Mouse (Mus musculus) natural killer cell, adult 2 months (primary cell): Measurements from ENCODE around the gene Parp1.
A peak's percentile ranks its signal among the peaks of the same experiment; 100 is the strongest.
"Not testable (repeated sequence)": the region's sequence is repeated elsewhere in the genome, so short reads cannot be mapped to it uniquely, and the experiment has no call there.

Source experiments
- DNase-seq, 2 experiments: peaks; one replicate each; pipeline ENCODE4 v3.0.0; 2022; ENCODE audit warnings: low spot score in 2 of 2

Parp1 gene

DNA sequence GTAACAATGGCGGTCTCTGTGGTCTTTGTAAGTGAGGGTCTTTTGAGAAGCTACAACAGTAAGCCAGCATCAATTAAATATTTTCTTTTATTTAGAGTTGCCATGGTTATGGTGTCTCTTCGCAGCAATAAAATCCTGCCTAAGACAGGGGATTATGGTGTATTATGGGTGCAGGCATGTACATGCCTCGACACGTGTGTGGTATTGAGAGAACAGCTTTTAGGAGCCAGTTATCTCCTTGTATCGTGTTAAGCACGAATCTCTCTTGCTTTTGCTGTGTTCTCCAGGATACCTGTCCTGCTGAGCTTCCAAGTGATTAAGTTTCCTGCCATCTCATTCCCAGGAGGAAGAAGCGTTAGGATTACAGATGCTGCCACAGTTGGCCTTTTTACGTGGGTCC is 9.3 kb upstream of the Parp1 start:
- no peak for DNase-seq

DNA sequence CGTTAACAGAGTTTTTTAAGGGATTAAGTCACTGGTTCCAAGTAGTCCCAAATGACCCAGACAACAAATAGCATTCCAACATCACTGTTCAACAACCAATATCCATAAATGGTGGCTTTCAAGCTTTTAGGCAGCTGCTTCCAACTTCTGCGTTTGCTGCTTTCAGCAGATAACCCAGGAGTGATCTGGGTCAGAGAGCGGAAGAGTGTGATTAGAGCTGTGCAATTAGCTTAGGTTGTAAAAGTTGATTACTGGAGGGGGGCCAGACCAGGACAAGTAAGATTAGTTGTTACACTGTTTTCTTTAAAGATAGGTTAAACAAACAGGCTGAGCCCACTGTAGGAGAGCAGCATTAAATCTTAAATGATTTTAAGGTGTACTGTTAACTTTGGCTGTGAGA is 7.5 kb upstream of the Parp1 start:
- no peak for DNase-seq

- no peak for DNase-seq
Measured at GRCm38 (mm10) chr1:180564885-180565284, 3.8 kb upstream of the Parp1 start.

DNA sequence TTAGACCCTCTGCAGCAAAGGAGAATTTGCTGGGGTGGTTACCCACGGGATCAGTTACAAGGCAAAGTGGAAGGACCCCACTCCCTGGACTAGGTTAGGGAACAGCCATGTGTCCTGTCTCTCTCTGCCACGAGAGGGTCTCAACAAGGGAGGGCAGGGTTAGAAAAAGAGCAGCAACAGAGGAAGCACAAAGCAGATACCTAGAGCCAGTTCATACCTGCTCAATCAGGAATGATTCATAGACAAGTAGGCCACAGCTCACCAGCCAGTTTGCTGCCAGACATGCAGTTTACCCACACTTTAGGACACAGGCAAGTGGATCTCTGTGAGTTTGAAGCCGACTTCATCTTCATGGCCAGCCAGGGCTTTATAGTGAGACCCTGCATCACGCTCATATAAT is 963 bp upstream of the Parp1 start:
- no peak for DNase-seq

- DNase-seq = no peak
Measured at GRCm38 (mm10) chr1:180568248-180568647, 476 bp upstream of the Parp1 start.

DNA sequence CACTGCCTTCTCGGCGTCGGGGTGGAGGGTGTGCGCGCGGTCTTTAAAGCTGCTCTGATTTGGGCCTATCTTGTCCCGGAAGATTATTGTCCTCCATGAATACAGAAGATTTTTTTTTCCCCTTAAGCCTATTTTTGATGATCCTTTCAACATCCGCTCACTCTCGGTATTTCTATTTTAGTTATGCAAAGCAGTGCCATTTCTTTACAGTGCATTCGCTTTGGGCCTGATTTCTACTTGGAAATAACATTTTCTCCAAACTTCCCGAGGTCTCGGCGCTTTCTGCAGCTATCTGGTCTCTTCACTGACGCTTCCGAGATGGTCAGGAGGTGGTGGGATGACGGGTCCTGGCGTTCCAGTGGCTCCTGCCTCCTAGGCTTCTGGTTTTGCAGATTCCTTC is 729 bp downstream of the Parp1 start:
- DNase-seq = no peak

- no peak for DNase-seq
Measured at GRCm38 (mm10) chr1:180570181-180570580, 1.5 kb downstream of the Parp1 start.

DNA sequence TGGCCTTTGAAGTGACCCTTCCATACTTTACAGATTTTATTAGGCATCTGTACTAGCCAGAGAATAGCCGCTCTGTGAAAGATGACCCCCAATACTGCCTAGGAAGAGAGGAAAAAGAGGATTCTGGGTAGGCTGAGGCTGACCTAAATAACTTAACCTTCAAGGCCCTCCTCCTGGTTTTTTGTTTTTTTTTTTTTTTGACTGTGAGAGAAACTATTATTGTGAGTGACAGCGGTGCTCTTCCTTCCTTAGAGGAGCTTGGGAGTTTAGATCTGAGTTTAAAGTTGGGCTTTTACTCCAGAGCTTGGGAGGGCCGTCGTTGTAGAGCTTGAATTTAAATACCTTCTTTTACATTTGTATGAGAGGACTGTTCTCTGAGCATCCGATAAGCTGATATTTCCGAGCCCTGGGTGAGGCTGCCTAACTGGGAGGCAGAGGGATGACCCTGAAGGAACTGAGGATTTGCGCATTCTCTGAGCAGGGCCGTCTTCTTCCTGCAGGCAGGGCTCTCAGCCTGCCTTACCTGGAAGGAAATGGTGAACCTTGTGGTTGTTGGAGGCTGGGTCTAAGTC is 2.4 kb downstream of the Parp1 start:
- DNase-seq = no peak

- not testable (repeated sequence) for DNase-seq
Measured at GRCm38 (mm10) chr1:180571721-180572120, 3.0 kb downstream of the Parp1 start.

DNA sequence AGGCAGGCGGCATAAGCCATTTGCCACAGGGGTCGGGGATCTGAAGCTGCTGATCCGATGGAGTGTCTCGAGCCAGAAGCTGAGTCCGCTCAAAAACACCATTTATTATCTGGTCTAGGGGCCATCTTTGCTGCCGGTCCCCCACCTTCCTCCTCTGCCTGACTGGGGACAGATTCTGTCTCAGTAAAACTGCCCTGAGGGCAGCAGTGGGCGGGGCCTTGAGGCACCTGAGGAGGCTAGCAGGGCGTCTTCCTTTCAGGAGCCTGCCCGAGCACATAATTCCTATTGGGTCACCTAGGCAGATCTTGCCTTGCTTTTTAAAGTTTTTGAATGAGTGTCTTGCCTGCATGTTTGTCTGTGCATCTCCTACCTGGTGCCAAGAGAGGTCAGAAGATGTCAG is 3.4 kb downstream of the Parp1 start:
- no peak for DNase-seq

- DNase-seq = no peak
Measured at GRCm38 (mm10) chr1:180576524-180576923, 7.8 kb downstream of the Parp1 start.

DNA sequence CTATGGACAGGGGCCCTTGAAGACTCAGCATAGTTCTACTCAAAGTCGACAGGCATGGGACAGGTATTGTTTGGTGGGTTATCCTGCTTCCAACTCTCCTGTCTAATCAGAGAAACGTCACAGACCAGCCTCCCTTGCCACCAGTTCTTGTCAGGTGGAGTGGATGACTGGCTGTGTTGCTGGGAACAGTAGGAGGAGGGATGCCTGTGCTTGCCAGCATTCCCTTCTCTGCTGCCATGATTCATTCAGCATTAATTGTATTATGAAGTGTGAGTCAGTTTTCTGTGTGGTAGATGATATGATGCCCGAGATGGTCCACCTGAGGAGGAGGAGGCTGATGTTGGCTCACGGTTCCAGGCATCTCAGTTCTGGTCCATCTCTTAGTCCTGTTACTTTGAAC is 9.1 kb downstream of the Parp1 start:
- no peak for DNase-seq

DNA sequence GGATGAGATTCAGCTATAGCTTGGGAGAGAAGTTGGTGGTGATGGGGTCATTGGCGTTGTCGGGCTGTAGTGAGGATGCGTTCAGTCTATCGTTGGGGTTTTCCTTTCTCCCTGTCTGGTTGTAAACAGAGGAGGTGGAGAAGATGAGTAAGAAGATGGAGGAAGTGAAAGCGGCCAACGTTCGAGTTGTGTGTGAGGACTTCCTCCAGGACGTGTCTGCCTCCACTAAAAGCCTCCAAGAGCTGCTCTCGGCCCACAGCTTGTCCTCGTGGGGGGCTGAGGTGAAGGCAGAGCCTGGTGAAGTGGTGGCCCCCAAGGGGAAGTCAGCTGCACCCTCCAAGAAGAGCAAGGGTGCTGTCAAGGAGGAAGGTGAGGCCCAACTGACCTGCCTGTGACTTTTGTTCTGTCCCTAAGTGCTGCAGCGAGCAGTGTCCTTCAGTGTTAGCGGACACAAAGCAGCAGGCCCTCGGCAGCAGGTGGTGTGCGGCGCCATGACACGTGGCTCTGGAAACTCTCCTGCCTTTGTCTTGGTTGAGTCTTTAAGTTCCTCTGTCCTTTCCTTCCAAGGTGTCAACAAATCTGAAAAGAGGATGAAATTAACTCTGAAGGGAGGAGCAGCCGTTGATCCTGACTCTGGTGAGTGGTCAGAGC is 19.2 kb downstream of the Parp1 start:
- peak in 1 of 2 experiments; percentile 74 for DNase-seq

DNA sequence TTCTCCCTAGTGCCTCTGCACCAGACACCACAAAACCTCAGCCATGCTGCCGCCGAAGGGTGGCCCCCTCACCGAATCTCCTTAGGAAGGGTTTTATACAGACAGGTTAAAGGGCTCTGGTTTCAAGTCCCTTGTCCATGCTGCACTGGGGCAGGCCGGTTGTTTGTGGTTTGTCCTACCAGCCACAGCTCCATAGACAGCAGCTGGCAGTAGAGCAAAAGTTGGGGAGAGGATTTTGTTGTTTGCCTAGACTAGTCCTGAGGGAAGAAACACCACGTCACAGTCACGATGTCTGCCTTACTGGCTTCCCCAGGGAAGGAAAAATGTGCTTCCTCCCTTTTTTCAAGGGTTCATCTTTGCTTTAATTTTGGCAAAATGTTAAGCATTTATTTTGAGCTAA is 31.9 kb downstream of the Parp1 start:
- no peak for DNase-seq

DNA sequence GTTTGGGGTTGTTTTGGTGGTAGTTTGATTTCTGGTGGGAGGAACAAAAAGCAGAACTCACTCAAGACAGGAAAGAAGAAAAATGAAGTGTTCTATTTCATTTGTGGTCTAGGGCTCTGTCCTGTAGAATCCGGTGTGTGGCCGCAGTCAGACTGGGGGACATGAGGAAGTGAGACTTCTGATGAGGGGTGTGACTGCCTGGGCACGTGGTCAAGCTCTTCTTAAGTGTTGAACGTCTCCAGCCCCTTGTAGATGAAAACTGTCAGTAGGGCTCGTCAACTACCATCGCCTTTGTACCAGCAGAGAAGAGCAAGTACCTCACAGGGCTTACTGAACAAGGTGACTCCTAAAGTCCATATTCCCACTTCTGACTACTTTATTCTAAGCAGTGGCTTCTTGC is 33.1 kb downstream of the Parp1 start:
- DNase-seq = peak; percentile 30 to 63

DNA sequence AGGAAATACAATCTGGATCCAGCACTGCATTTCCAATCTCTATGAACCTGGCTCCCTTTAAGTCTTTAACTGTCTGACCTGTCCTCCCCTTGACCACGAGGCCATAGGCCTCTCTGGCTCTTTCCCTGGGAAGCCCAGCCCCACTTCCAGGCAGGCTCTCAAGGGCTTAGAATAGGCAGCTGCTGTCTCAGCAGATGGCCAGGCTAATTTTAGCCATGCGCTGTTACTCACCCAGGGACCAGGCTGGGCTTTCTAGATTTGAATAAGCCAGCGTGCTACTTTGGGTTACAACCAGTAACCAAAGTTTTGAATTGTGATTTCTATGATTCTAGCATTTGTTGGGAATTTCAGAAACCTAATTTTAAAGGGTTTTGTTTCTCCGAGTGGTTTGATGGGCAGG is 35.9 kb downstream of the Parp1 start:
- no peak for DNase-seq

GRCm38 (mm10) chr1:180606106-180606505 is 37.4 kb downstream of the Parp1 start:
- no peak for DNase-seq

GRCm38 (mm10) chr1:180606796-180607577 is 38.3 kb downstream of the Parp1 start:
- no peak for DNase-seq

DNA sequence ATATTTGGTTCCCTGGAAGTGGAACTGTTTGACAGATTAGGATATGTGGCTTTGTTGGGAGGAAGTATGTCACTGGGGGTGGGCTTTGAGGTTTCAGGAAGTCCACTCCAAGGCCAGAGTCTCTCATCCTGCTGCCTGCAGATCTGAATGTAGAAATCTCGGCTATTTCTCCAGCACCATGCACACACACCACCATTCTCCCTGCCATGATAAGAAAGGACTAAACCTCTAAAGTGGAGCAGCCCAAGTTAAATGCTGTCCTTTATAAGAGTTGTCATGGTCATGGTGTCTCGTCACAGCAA is 38.8 kb downstream of the Parp1 start:
- DNase-seq = no peak

DNA sequence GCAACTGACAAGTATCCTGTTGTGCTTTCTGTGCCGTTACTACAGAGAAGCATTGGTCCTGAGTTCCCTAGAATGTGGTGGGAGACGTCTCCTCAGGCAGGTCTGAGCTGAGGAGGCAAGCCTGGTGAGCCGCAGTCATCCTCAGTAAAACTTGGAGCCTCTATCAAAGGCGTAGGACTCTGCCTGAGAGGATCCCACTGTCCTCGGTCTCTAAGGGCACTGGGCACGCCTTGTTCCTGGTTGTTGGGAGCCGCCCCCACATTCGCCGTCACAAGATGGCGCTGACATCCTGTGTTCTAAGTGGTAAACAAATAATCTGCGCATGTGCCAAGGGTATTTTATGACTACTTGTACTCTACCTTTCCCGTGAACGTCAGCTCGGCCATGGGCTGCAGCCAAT is 43.1 kb downstream of the Parp1 start:
- DNase-seq = not testable (repeated sequence)

GRCm38 (mm10) chr1:180616762-180617161 is 48.0 kb downstream of the Parp1 start:
- DNase-seq = no peak

DNA sequence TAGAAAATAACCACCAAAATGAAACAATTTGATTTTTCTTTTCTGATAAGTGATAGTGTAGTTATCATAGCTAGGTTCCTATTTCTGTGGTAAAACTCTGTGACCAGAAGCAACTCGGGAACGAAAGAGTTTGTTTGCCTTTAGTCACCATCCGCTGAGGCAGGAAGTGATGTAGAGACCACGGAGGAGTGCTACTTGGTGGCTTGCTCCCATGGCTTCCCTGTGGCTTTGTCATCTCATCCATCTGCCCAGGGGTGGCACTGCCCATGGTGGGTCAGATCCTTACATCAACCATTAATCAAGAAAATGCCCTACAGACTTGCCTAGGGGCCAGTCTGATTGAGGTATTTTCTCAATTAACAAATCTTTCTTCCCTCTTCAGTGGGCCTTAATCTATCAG is 53.7 kb downstream of the Parp1 start:
- DNase-seq = no peak

GRCm38 (mm10) chr1:180623911-180624310 is 55.2 kb downstream of the Parp1 start:
- peak in 1 of 2 experiments; percentile 15 for DNase-seq
